Mouse (Mus musculus) CD4-positive, CD25-positive, alpha-beta regulatory T cell, adult 9 weeks (primary cell): ENCODE results near the gene Rhox7a. TPM values are rescaled to one million over a fixed set of nuclear protein-coding genes. Genes with fewer than 3 reads are reported as not detected.

Experiments used
- polyA plus RNA-seq: library from polyadenylated mRNA; unstranded; fragments of 100-300 nt; shearing (Covaris generic); gene quantifications from one replicate; pipeline ENCODE4 v1.2.1, GENCODE M21; 2017

Gene Rhox7a
- not detected for polyA plus RNA-seq

DNA sequence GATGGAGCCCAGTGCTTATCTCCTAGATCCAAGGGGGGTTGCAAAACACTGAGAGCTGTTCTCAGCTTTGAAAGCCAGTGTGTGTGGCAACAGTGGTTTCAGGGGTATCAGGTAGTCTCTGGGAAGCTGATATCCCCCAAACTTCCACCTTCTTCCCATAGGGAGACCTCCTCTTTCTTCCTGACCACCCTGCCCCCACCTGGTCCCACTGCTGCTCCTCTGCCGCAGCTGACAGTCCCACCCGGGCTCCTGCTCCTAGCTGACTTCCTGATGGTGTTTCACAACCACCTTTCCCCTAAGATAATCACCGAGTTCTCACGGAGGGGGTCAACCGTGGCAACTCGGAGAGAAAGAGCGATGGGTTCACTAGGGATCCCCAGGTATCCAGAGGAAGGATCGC, at the start of gene Rhox7a:
Rhox7a (plus strand) TSS at position 301 of the 400 bp plus-strand sequence.

DNA sequence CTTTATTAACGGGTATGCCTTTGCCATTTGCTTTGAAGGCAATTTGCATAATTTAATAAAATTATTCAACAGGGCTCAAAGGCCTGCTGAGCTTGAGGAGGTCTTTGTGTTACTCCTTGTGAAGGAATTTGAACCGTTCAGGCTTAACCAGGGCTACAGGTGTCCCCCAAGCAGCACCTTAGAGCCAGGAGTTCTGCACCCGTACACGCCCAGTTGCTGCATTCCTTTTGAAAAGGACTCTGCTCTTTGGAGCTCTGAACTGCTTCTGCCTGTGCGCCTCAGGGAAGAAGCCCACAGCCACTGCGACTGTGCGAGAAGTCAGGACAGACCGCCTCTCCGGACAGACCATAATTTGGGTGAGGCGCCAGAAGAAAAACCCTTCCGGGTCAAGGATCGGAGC, 4.9 kb upstream of the Rhox7a start, which contains the start of gene Rhox6:
Rhox6 (plus strand) TSS at position 301 of the 400 bp plus-strand sequence.

GRCm38 (mm10) chrX:37878844-37879243, 47.4 kb downstream of the Rhox7a start, which contains the start of gene Rhox8:
Gene Rhox8, minus strand, starts transcription at chrX:37878944.

Other genes starting within 250 kb of the Rhox7a start
- not detected for gene Rhox4f, start 224.0 kb upstream of the Rhox7a start, polyA plus RNA-seq
- not detected for gene Rhox3g, start 203.1 kb upstream of the Rhox7a start, polyA plus RNA-seq
- gene Rhox2g, start 188.2 kb upstream of the Rhox7a start, polyA plus RNA-seq = not detected
- not detected for gene Rhox4g, start 180.4 kb upstream of the Rhox7a start, polyA plus RNA-seq
- not detected for gene Rhox3h, start 162.9 kb upstream of the Rhox7a start, polyA plus RNA-seq
- gene Rhox2h, start 158.4 kb upstream of the Rhox7a start, polyA plus RNA-seq = not detected
- gene Rhox5, start 26.8 kb upstream of the Rhox7a start, polyA plus RNA-seq = not detected
- not detected for gene Rhox6, start 4.8 kb upstream of the Rhox7a start, polyA plus RNA-seq
- not detected for gene Rhox8, start 47.3 kb downstream of the Rhox7a start, polyA plus RNA-seq
- not detected for gene Rhox7b, start 65.5 kb downstream of the Rhox7a start, polyA plus RNA-seq
- not detected for gene Rhox9, start 70.1 kb downstream of the Rhox7a start, polyA plus RNA-seq
- not detected for gene Btg1-ps1, start 187.1 kb downstream of the Rhox7a start, polyA plus RNA-seq
- gene Btg1-ps2, start 211.4 kb downstream of the Rhox7a start, polyA plus RNA-seq = not detected
- not detected for gene Rhox10, start 234.8 kb downstream of the Rhox7a start, polyA plus RNA-seq